Mouse (Mus musculus): ENCODE data around the gene Rasgef1b. TPM values are rescaled to one million over a fixed set of nuclear protein-coding genes. Genes with fewer than 3 reads are reported as not detected.

Gene Rasgef1b
- polyA plus RNA-seq, 1 experiment from 2014 or later: 3.6 TPM

DNA sequence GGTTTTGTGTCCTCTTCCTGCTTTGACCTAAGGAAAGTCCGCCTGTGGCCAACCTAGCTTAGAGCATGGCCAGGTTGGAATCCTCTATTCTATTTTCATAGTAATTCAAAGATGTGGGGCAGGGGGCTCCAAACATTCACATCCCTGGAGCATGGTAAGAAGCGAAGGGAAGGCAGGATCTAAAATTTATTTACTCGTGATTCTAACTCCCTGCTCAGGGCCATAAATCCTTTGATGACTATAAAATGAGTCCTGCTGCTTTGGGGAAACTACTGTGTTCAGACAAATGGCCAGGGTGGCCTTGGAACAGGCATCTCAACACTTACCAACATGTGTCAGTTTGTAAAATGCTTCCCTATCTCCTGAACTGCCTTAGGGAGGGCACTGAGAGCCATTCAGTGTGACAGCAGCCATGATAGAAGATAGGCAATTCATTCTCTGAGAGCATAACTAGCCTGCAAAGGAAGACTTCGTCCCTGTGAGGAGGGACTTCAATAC is 470.8 kb downstream of the Rasgef1b start:
- TF ChIP-seq CTCF (IDR thresholded peaks at IDR 0.05; ENCODE audit: low read depth): no peak
- no peak for ATAC-seq
- no peaks in the 10 kb centered on the region for H3K9me3 ChIP-seq (ENCODE audit: control insufficient read depth)
- no peak overlapping the region for H3K4me2 ChIP-seq (replicated peaks; ENCODE audit: low read depth)
- no peak overlapping the region for H3K27ac ChIP-seq (ENCODE audit: low read depth, low read length)
- H3K4me3 ChIP-seq (ENCODE audit: low read depth, low read length): no peak overlapping the region
- H3K27me3 ChIP-seq (replicated peaks; ENCODE audit: control insufficient read depth, insufficient read depth, low read length): no peaks in the 10 kb centered on the region
- no peaks in the 10 kb centered on the region for H3K36me3 ChIP-seq (ENCODE audit: control insufficient read depth, insufficient read depth)
- H3K9ac ChIP-seq (ENCODE audit: low read depth, low read length): no peak overlapping the region
- H3K4me1 ChIP-seq (replicated peaks; ENCODE audit: control insufficient read depth, insufficient read depth, low read length): no peaks in the 10 kb centered on the region
- 67% methylated on average over 4 of the region's 4 CpGs for WGBS

DNA sequence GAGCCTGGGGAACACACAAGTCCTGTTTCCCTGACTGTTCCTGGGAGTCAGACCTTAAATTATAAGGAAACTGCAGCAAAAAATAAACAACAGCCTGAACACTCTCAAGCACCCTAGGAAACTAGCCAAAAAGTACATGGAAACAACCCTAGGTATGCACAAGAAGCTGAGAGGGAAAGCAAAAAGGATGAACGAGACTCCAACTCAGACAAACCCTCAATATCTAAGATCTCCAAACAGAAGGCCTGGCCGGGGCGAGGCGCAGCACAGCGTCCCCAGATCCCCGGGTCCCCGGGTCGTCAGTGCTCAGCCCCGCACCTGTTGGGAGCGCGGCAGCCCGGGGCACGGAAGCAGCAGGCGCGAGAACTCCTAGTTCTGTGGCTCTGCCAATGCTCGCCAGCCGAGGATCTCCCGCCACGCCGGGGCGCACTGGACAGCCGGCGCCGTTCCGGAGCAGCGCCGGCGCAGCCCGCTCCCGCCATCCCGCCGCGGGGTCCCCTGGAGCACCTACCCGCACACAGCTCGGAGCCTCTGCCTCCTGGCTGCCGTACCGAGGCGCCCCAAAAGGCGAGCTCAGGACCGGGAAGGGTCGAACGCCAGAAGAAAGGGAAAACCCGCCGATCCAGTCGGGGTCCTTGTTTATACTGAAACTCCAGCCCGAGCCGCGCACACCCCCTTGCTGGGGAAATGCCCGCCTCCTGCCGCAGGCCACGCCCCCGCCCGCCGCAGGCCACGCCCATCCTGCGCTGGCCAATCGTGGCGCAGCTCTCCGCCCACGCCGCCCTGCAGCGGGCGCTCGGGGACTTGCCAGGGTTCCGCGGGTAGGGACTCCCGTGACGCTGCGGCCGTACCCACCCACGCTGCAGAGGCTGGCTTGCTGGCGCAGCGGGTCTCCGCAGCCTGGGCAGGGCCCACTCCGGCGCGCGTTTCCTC is 476.4 kb downstream of the Rasgef1b start:
- WGBS: under 1% methylated on average over 75 of the region's 78 CpGs
- ATAC-seq: peak; percentile 93
- no peaks in the 10 kb centered on the region for H3K36me3 ChIP-seq (ENCODE audit: control insufficient read depth, insufficient read depth)

DNA sequence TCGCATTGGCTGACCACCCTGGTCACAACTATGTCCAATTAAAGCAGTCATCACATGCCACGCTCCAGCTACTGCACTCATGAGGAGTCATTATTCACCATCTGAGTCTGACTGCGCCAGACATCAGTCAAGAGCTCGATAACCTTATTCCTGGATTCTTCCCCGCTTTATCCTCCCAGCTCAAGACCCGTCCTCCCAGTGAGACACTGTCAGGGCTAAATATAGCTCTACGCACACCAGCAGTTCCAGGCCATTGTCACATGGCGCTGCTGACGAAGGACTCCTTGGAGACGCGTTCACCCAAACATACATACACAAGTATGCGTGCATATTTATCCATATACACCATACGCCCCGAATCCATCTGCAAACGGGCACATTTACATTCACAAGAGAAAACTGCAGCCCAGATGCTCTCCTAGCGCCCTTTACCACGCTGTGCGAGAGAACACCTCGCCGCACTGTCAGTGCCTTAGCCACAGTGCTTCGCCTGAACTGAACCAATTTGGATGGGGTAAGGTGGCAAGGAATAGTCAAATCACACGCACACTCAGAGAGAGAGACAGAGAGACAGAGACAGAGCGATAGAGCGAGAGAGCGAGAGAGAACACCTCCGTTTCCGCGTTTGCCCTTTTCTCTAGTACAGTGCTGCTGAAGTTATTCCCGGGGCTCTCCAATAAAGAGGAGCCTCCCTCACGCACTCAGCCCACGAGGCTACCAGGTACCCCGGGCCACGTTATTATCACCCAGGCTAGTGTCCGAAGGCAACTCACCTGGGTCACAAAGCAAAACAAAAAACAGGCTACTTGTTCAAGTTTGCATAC is 477.3 kb downstream of the Rasgef1b start:
- no peak for TF ChIP-seq CTCF (IDR thresholded peaks at IDR 0.05; ENCODE audit: low read depth)
- Histone ChIP-seq H3K27me3 (replicated peaks; ENCODE audit: control insufficient read depth, insufficient read depth, low read length) (no peaks in the 10 kb centered on the region), H3K27ac (ENCODE audit: low read depth, low read length) (peak overlapping the region; percentile 63; the same call in 1 of the 2 replicates), H3K4me3 (ENCODE audit: low read depth, low read length) (peak overlapping the region; percentile 78), H3K9ac (ENCODE audit: low read depth, low read length) (peak overlapping the region; percentile 62), H3K9me3 (ENCODE audit: control insufficient read depth) (no peaks in the 10 kb centered on the region), H3K36me3 (ENCODE audit: control insufficient read depth, insufficient read depth) (no peaks in the 10 kb centered on the region), H3K4me2 (replicated peaks; ENCODE audit: low read depth) (peak overlapping the region; percentile 93), H3K4me1 (replicated peaks; ENCODE audit: control insufficient read depth, insufficient read depth, low read length) (peaks cover 6% of the 10 kb centered on the region; the same call in 1 of the 2 replicates)
- WGBS: 4% methylated on average over 34 of the region's 34 CpGs
- ATAC-seq: no peak

More for the DNA sequence above, 476.4 kb downstream of the Rasgef1b start:
- peak overlapping the region; percentile 63 for H3K27ac ChIP-seq (ENCODE audit: low read depth, low read length)
- H3K9ac ChIP-seq (ENCODE audit: low read depth, low read length): peak overlapping the region; percentile 62
- peak overlapping the region; percentile 93 for H3K4me2 ChIP-seq (replicated peaks; ENCODE audit: low read depth)
- H3K4me3 ChIP-seq (ENCODE audit: low read depth, low read length): peak overlapping the region; percentile 78
- H3K4me1 ChIP-seq (replicated peaks; ENCODE audit: control insufficient read depth, insufficient read depth, low read length): peaks cover 6% of the 10 kb centered on the region; the same call in 1 of the 2 replicates
- TF ChIP-seq CTCF (IDR thresholded peaks at IDR 0.05; ENCODE audit: low read depth): peak; percentile 57
- no peaks in the 10 kb centered on the region for H3K27me3 ChIP-seq (replicated peaks; ENCODE audit: control insufficient read depth, insufficient read depth, low read length)
- H3K9me3 ChIP-seq (ENCODE audit: control insufficient read depth): no peaks in the 10 kb centered on the region

DNA sequence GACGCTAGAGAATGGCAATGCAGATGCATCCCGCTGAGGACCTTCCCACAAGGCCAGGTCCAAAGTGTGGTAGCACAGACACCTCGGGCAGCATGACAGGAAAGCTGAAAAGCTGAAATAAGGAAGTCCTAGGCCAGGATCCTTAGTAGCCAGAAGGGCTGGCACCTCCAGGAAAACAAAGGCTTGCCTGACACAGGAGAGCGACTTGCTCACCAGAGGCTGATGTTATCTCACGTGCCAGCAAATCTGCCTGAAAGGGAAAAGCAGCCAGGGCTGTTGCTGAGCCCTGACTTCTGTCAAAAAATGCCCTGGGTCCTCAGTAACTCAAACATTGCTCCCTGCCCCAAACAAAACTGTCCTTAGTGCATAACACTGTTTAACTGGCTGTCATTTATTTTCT is 478.0 kb downstream of the Rasgef1b start:
- no peak for TF ChIP-seq CTCF (IDR thresholded peaks at IDR 0.05; ENCODE audit: low read depth)
- H3K27me3 ChIP-seq (replicated peaks; ENCODE audit: control insufficient read depth, insufficient read depth, low read length): no peaks in the 10 kb centered on the region
- peak overlapping the region; percentile 93 for H3K4me2 ChIP-seq (replicated peaks; ENCODE audit: low read depth)
- H3K9me3 ChIP-seq (ENCODE audit: control insufficient read depth): no peaks in the 10 kb centered on the region
- no peak for ATAC-seq
- H3K36me3 ChIP-seq (ENCODE audit: control insufficient read depth, insufficient read depth): no peaks in the 10 kb centered on the region
- no peak overlapping the region for H3K9ac ChIP-seq (ENCODE audit: low read depth, low read length)
- H3K27ac ChIP-seq (ENCODE audit: low read depth, low read length): no peak overlapping the region
- peaks cover 6% of the 10 kb centered on the region; the same call in 1 of the 2 replicates for H3K4me1 ChIP-seq (replicated peaks; ENCODE audit: control insufficient read depth, insufficient read depth, low read length)
- peak overlapping the region; percentile 78; the same call in 1 of the 2 replicates for H3K4me3 ChIP-seq (ENCODE audit: low read depth, low read length)
- 31% methylated on average over 5 of the region's 5 CpGs for WGBS

DNA sequence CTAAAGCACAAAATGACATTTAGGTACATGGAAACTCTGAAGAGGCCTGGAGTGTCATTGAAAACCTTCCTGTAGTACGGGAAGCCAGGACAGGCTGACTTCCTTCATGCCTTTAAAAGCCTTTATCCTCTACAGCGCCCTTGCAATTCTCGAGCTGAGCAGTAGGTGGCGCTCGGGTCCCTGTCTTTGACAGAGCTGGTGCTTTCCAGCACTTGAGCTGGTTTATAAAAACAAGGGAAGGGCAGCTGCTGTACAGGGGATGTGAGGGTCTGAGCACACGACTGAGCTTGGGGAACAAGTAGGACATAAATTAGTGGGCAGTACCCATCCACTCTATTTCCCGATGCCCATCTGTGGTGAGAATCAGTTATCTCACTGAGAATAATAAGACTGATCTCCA is 480.4 kb downstream of the Rasgef1b start:
- Histone ChIP-seq H3K4me2 (replicated peaks; ENCODE audit: low read depth) (no peak overlapping the region), H3K9ac (ENCODE audit: low read depth, low read length) (no peak overlapping the region), H3K4me3 (ENCODE audit: low read depth, low read length) (no peak overlapping the region), H3K36me3 (ENCODE audit: control insufficient read depth, insufficient read depth) (no peaks in the 10 kb centered on the region), H3K4me1 (replicated peaks; ENCODE audit: control insufficient read depth, insufficient read depth, low read length) (peaks cover 6% of the 10 kb centered on the region; the same call in 1 of the 2 replicates), H3K27me3 (replicated peaks; ENCODE audit: control insufficient read depth, insufficient read depth, low read length) (no peaks in the 10 kb centered on the region), H3K27ac (ENCODE audit: low read depth, low read length) (no peak overlapping the region), H3K9me3 (ENCODE audit: control insufficient read depth) (no peaks in the 10 kb centered on the region)
- TF ChIP-seq CTCF (IDR thresholded peaks at IDR 0.05; ENCODE audit: low read depth): peak; percentile 99
- no peak for ATAC-seq
- WGBS: 1% methylated on average over 7 of the region's 7 CpGs

DNA sequence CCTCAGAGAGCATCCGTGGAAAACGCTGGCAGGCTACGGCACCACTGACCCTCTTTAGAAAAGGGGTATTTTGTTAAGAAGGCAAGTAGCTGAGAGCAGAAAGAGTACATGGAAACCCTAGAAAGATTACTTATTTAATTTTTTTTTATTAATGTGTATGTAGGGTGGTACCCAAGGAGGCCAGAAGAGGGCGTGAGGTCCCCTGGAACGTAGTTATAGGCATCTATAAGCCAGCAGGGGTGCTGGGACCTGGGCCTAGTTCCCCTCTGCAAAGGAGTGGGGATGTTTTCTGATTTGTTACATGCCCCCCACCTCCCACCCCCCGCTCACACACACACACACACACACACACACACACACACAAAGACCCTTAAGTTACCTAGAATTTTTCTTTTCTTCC is 480.9 kb downstream of the Rasgef1b start:
- 0 out of 2 replicates have a peak, but pooled peaks have one; percentile 30 for TF ChIP-seq CTCF (IDR thresholded peaks at IDR 0.05; ENCODE audit: low read depth)
- Histone ChIP-seq H3K4me3 (ENCODE audit: low read depth, low read length) (no peak overlapping the region), H3K27ac (ENCODE audit: low read depth, low read length) (no peak overlapping the region), H3K4me2 (replicated peaks; ENCODE audit: low read depth) (no peak overlapping the region), H3K27me3 (replicated peaks; ENCODE audit: control insufficient read depth, insufficient read depth, low read length) (no peaks in the 10 kb centered on the region), H3K4me1 (replicated peaks; ENCODE audit: control insufficient read depth, insufficient read depth, low read length) (peaks cover 6% of the 10 kb centered on the region; the same call in 1 of the 2 replicates), H3K9me3 (ENCODE audit: control insufficient read depth) (no peaks in the 10 kb centered on the region), H3K36me3 (ENCODE audit: control insufficient read depth, insufficient read depth) (no peaks in the 10 kb centered on the region), H3K9ac (ENCODE audit: low read depth, low read length) (no peak overlapping the region)
- WGBS: 95% methylated on average over 6 of the region's 6 CpGs
- no peak for ATAC-seq
